Mouse (Mus musculus) MEL (cell line): ENCODE results near the gene Syn3.

Source experiments
- CTCF ChIP-seq, 3 experiments: IDR thresholded peaks in 2 of 3; conservative IDR thresholded peaks in 1 of 3; 2 replicates each; pipeline ENCODE4 v1.5.1; 2011 to 2012; ENCODE audit warnings: low read length in 3 of 3, low read depth in 2 of 3, mild to moderate bottlenecking in 2 of 3, improper control_type of control experiment in 1 of 3, inconsistent platforms in 1 of 3, mixed read lengths in 1 of 3, moderate library complexity in 1 of 3; ENCODE audit not compliant: control insufficient read depth in 1 of 3, insufficient read depth in 1 of 3, poor library complexity in 1 of 3, severe bottlenecking in 1 of 3
- ELF1 ChIP-seq: IDR thresholded peaks from 2 replicates; pipeline ENCODE4 v1.6.1; 2014; ENCODE audit warnings: low read depth, mild to moderate bottlenecking, inconsistent platforms, low read length, improper control_type of control experiment, moderate library complexity
- EP300 ChIP-seq, 2 experiments: IDR thresholded peaks; 2 replicates each; pipeline ENCODE4 v1.6.1; 2011; ENCODE audit warnings: improper control_type of control experiment in 2 of 2, low read length in 2 of 2, low read depth in 1 of 2, mild to moderate bottlenecking in 1 of 2
- ETS1 ChIP-seq: IDR thresholded peaks from 2 replicates; pipeline ENCODE4 v1.6.1; 2012; ENCODE audit warnings: low read depth, mild to moderate bottlenecking, inconsistent platforms, low read length, improper control_type of control experiment, moderate library complexity
- GATA1 ChIP-seq: IDR thresholded peaks from 2 replicates; pipeline ENCODE4 v1.6.1; 2011; ENCODE audit warnings: low read depth, low read length, improper control_type of control experiment
- MYC ChIP-seq: IDR thresholded peaks from 2 replicates; pipeline ENCODE4 v1.6.1; 2011; ENCODE audit warnings: low read depth, mild to moderate bottlenecking, low read length, improper control_type of control experiment, moderate library complexity
- NELFE ChIP-seq: IDR thresholded peaks from 2 replicates; pipeline ENCODE4 v1.6.1; 2011; ENCODE audit warnings: low read depth, low read length, improper control_type of control experiment
- POLR2A ChIP-seq, 2 experiments: IDR thresholded peaks; 2 replicates each; pipeline ENCODE4 v1.6.1; 2011 to 2012; ENCODE audit warnings: low read length in 2 of 2, mild to moderate bottlenecking in 2 of 2, control low read depth in 1 of 2, improper control_type of control experiment in 1 of 2, low read depth in 1 of 2, moderate library complexity in 1 of 2; ENCODE audit not compliant: control insufficient read depth in 1 of 2, insufficient read depth in 1 of 2, poor library complexity in 1 of 2
- RAD21 ChIP-seq: IDR thresholded peaks from 2 replicates; pipeline ENCODE4 v1.6.1; 2011; ENCODE audit warnings: mild to moderate bottlenecking, low read depth, low read length, improper control_type of control experiment
- RCOR1 ChIP-seq: IDR thresholded peaks from 2 replicates; pipeline ENCODE4 v1.6.1; 2012; ENCODE audit warnings: low read depth, mild to moderate bottlenecking, inconsistent platforms, low read length, improper control_type of control experiment
- TCF12 ChIP-seq: IDR thresholded peaks from 2 replicates; pipeline ENCODE4 v1.6.1; 2014; ENCODE audit warnings: low read depth, mild to moderate bottlenecking, inconsistent platforms, low read length, improper control_type of control experiment, moderate library complexity
- USF2 ChIP-seq, 2 experiments: IDR thresholded peaks; 2 replicates each; pipeline ENCODE4 v1.6.1; 2011 to 2012; ENCODE audit warnings: improper control_type of control experiment in 2 of 2, low read length in 2 of 2, borderline replicate concordance in 1 of 2, inconsistent platforms in 1 of 2, low read depth in 1 of 2, mild to moderate bottlenecking in 1 of 2; ENCODE audit not compliant: insufficient read depth in 1 of 2
- ZKSCAN1 ChIP-seq: IDR thresholded peaks from 2 replicates; pipeline ENCODE4 v1.6.1; 2012; ENCODE audit warnings: low read depth, mild to moderate bottlenecking, inconsistent platforms, low read length, improper control_type of control experiment, moderate library complexity
- ZMIZ1 ChIP-seq: IDR thresholded peaks from 2 replicates; pipeline ENCODE4 v1.6.1; 2012; ENCODE audit warnings: low read depth, mild to moderate bottlenecking, inconsistent platforms, low read length, improper control_type of control experiment, moderate library complexity

DNA sequence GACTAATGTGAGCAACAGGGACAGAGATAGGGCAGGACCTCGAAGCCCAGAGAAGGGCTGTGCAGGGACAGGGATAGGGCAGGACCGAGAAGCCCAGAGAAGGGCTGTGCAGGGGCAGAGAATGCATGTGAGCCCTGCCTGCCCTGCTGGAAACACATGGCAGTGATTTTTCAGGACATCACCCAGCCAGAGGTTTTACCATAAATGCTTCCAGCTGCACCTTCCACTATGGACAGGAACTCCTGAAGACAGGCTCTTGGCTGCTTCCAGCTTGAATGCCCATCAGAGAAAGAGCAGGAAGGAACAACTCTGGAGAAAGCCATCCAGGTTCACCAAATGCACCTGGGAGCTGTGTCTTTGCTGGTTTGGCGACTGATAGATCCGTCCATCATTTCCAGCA lies 131.3 kb downstream of the Syn3 start:
- no peak for TF ChIP-seq ZKSCAN1
- TF ChIP-seq GATA1 = no peak
- no peak for TF ChIP-seq ELF1
- TF ChIP-seq POLR2A (IDR thresholded peaks at IDR 0.05; ENCODE audit: control insufficient read depth in 1 of 2, insufficient read depth in 1 of 2, low read depth in 1 of 2, low read length in 2 of 2, poor library complexity in 1 of 2) = no peak
- TF ChIP-seq RAD21 = no peak
- TF ChIP-seq ZMIZ1 = no peak
- no peak for TF ChIP-seq CTCF (IDR thresholded peaks at IDR 0.05 in 2 of 3, conservative IDR thresholded peaks at IDR 0.05 in 1 of 3; ENCODE audit: control insufficient read depth in 1 of 3, insufficient read depth in 1 of 3, low read depth in 2 of 3, low read length in 3 of 3, poor library complexity in 1 of 3, severe bottlenecking in 1 of 3)
- no peak for TF ChIP-seq EP300 (IDR thresholded peaks at IDR 0.05; ENCODE audit: low read depth in 1 of 2, low read length in 2 of 2)
- TF ChIP-seq MYC = no peak
- no peak for TF ChIP-seq TCF12
- no peak for TF ChIP-seq RCOR1
- TF ChIP-seq ETS1 = no peak
- no peak for TF ChIP-seq USF2 (IDR thresholded peaks at IDR 0.05; ENCODE audit: borderline replicate concordance in 1 of 2, insufficient read depth in 1 of 2, low read depth in 1 of 2, low read length in 2 of 2)
- no peak for TF ChIP-seq NELFE
